Mouse (Mus musculus) inflammation-experienced regulatory T-cells, adult 6 months (primary cell): ENCODE measurements at regions not wholly inside any gene's neighbourhood (a gene's known extent, or its start where the extent isn't known, plus 50 kb on each side); places are given as distances from the start of the nearest gene placed in this dataset.

Experiments
- ATAC-seq: one replicate; pipeline ENCODE4 v1.8.0; 2017

GRCm38 (mm10) chr16:50700811-50701517, 110.0 kb upstream of the Ccdc54 start:
- ATAC-seq, result no peak

GRCm38 (mm10) chr16:50700123-50700522, 109.2 kb upstream of the Ccdc54 start:
- ATAC-seq, result no peak

- ATAC-seq, result no peak
Measured at GRCm38 (mm10) chr16:50697722-50698121, 106.8 kb upstream of the Ccdc54 start.

DNA sequence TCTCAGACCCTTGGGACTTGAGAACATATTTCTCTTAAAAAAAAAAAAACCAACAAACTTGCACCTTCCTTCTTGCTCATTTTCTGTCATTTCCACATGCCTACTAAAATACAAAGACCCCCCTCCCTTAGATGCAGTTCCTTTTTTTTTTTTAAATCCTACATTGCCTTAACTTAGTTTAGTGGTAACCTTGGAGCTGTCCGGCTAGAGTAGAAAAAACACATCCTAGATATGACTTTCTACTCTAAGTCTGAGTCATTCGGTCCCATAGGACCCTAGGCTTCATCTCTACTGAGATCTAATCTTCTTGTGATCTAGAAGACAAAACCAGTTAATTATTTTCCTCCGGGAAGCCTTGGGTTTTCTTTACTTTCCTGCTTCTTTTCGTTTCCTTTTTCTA, 105.1 kb upstream of the Ccdc54 start:
- ATAC-seq, result no peak

GRCm38 (mm10) chr16:50694045-50694444, 103.1 kb upstream of the Ccdc54 start:
- no peak for ATAC-seq

GRCm38 (mm10) chr16:50690818-50691217, 99.9 kb upstream of the Ccdc54 start:
- no peak for ATAC-seq

GRCm38 (mm10) chr16:50689525-50689924, 98.6 kb upstream of the Ccdc54 start:
- no peak for ATAC-seq

DNA sequence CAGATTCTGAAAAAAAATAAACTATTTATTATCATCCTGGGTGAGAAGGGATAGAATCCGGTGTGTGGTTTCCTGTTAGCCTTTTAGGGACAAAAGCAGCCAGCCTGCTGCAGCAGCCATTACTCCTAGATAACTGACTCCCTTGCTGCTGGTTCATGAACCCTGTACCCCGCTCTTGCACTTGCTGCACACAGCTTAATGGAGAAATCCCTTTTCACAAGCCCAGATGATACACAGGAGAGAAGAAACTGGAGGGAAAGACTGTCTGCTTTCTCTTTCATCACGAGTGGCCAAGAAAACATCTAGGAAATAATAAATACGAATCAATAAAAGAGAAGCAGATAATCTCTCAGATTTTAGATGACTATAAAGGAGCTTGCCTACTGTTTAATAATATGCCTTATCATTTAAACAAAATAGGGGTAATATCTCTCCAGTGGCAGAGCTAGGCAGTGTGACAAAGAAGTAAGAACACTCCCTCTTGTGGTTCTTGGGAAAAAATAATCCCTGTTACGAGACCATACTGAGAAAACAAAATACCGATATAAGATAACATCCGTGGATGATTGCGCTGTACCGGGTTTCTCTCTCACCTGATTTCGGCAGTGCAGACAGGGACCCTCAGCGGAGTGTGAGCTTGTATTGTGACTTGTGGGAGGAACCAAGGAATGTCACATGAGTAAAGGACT, 98.0 kb upstream of the Ccdc54 start:
- peak; percentile 54 for ATAC-seq

GRCm38 (mm10) chr16:50679698-50680097, 88.7 kb upstream of the Ccdc54 start:
- ATAC-seq, result no peak

GRCm38 (mm10) chr16:50673339-50673738, 82.4 kb upstream of the Ccdc54 start:
- ATAC-seq, result no peak

DNA sequence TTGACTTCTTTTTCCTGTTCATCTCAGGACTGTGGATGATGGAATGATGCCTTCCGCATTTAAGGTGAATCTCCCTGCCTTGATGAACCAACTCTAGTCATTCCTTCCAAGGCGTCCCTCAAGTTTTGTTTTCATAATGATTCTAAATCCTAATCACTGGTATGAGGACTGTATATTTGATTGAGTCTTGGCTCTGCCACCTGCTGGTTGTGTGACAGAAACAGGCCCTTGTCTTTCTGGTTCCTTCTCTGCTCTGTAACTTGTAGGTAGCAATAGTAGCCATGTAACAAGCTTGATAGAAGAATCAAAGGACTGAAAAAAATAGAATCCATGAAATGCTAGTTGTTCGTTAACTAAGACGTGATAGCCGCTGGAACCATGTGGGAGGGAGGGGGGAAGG, 81.8 kb upstream of the Ccdc54 start:
- no peak for ATAC-seq

GRCm38 (mm10) chr16:50671170-50671569, 80.2 kb upstream of the Ccdc54 start:
- no peak for ATAC-seq

DNA sequence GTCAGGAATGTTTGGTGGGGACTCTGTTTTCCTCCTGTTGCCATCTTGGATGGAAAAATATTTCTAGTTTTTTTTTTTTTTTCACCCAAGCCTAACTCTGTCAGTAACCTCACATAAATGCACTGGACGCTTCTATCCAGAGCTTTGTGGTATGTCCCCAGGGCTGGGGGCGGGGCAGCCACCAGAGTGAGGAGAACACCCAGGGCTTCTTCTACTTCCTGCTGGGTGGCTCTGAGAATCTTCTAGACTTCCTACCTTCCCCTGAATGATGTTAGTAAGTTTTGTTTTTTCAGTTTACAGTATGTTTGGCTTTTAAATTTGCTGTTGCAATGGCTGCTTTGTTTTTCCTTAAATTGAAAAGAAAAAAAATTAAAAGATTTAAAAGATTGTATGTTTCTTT, 73.3 kb upstream of the Ccdc54 start:
- no peak for ATAC-seq
